Mouse (Mus musculus) limb, embryonic 12.5 days (tissue): ENCODE data around the gene Plbd1. TPM values are rescaled to one million over a fixed set of nuclear protein-coding genes. Genes with fewer than 3 reads are reported as not detected.

Experiments used
- ATAC-seq: fragments of 200-750 bp; cut with Nextera tagmentation; 2 replicates; pipeline ENCODE4 v1.8.0; 2017; ENCODE audit warnings: low read depth, moderate TSS enrichment; ENCODE audit not compliant: insufficient number of reproducible peaks, insufficient read depth, low FRiP score, low TSS enrichment
- H3K27ac ChIP-seq: fragments of 300-500 bp; sonication (generic); 2 replicates; pipeline ENCODE4 v1.5.1; 2016; ENCODE audit warnings: mild to moderate bottlenecking, moderate library complexity
- H3K27me3 ChIP-seq: fragments of 300-500 bp; sonication (generic); 2 replicates; pipeline ENCODE4 v1.6.1; 2016; ENCODE audit warnings: mild to moderate bottlenecking, moderate library complexity
- H3K36me3 ChIP-seq: fragments of 300-500 bp; sonication (generic); 2 replicates; pipeline ENCODE4 v1.6.1; 2016; ENCODE audit warnings: mild to moderate bottlenecking, moderate library complexity
- H3K4me1 ChIP-seq: fragments of 300-500 bp; sonication (generic); replicated peaks from 2 replicates; pipeline ENCODE4 v1.6.1; 2016
- H3K4me2 ChIP-seq: fragments of 300-500 bp; sonication (generic); 2 replicates; pipeline ENCODE4 v1.6.1; 2016; ENCODE audit warnings: mild to moderate bottlenecking, moderate library complexity
- H3K4me3 ChIP-seq: fragments of 300-500 bp; sonication (generic); replicated peaks from 2 replicates; pipeline ENCODE4 v1.5.1; 2016; ENCODE audit warnings: mild to moderate bottlenecking
- H3K9ac ChIP-seq: fragments of 300-500 bp; sonication (generic); replicated peaks from 2 replicates; pipeline ENCODE4 v1.6.1; 2016; ENCODE audit warnings: mild to moderate bottlenecking, moderate library complexity
- H3K9me3 ChIP-seq: fragments of 300-500 bp; sonication (generic); 2 replicates; pipeline ENCODE4 v1.6.1; 2016; ENCODE audit warnings: mild to moderate bottlenecking, moderate library complexity
- WGBS: fragments of 180-500 bp; shearing (Covaris S2); methylation state at CpG from one replicate; pipeline ENCODE4 v1.1.7; 2016; 5-methylcytosine and 5-hydroxymethylcytosine counted together
- polyA plus RNA-seq: library from polyadenylated mRNA; unstranded; fragments of >200 nt; fragmentation: Nextera tagmentation; extraction: Ambion mirVana; gene quantifications from 2 replicates; pipeline ENCODE4 v1.2.1, GENCODE M21; 2016

Gene Plbd1
- polyA plus RNA-seq, 1 experiment from 2014 or later = 1.4 TPM

GRCm38 (mm10) chr6:136620361-136621139, 41.2 kb downstream of the Plbd1 start:
- H3K27ac ChIP-seq = no peak overlapping the region
- WGBS = 44% methylated on average over 17 of the region's 17 CpGs
- no peak overlapping the region for H3K9ac ChIP-seq
- peak; percentile 34; the same call in 1 of the 2 replicates for ATAC-seq
- peak overlapping the region; percentile 13; the same call in 1 of the 2 replicates for H3K4me2 ChIP-seq
- no peaks in the 10 kb centered on the region for H3K4me1 ChIP-seq
- H3K27me3 ChIP-seq = no peaks in the 10 kb centered on the region
- no peaks in the 10 kb centered on the region for H3K36me3 ChIP-seq
- H3K9me3 ChIP-seq = no peaks in the 10 kb centered on the region
- H3K4me3 ChIP-seq = no peak overlapping the region

GRCm38 (mm10) chr6:136614156-136614555, 47.6 kb downstream of the Plbd1 start:
- ATAC-seq = no peak
- Histone ChIP-seq H3K4me3 (no peak overlapping the region), H3K4me1 (no peaks in the 10 kb centered on the region), H3K9ac (no peak overlapping the region), H3K36me3 (peaks cover 30% of the 10 kb centered on the region), H3K4me2 (no peak overlapping the region), H3K9me3 (peaks cover 13% of the 10 kb centered on the region; the same call in 1 of the 2 replicates), H3K27me3 (no peaks in the 10 kb centered on the region), H3K27ac (no peak overlapping the region)
- 89% methylated on average over 3 of the region's 3 CpGs for WGBS

- 94% methylated on average over 3 of the region's 3 CpGs for WGBS
- no peak overlapping the region for H3K4me2 ChIP-seq
Measured at GRCm38 (mm10) chr6:136612312-136612711, 49.4 kb downstream of the Plbd1 start.

GRCm38 (mm10) chr6:136611351-136612215, 50.1 kb downstream of the Plbd1 start:
- Histone ChIP-seq H3K4me1 (no peaks in the 10 kb centered on the region), H3K27me3 (no peaks in the 10 kb centered on the region), H3K9ac (no peak overlapping the region), H3K4me3 (no peak overlapping the region), H3K36me3 (peaks cover 54% of the 10 kb centered on the region), H3K27ac (no peak overlapping the region), H3K4me2 (no peak overlapping the region), H3K9me3 (peaks cover 13% of the 10 kb centered on the region; the same call in 1 of the 2 replicates)
- ATAC-seq = 0 out of 2 replicates have a peak, but pooled peaks have one; percentile 44
- WGBS = 95% methylated on average over 17 of the region's 17 CpGs

More at GRCm38 (mm10) chr6:136612312-136612711, 49.4 kb downstream of the Plbd1 start:
- H3K4me1 ChIP-seq = no peaks in the 10 kb centered on the region
- no peak overlapping the region for H3K9ac ChIP-seq
- peaks cover 13% of the 10 kb centered on the region; the same call in 1 of the 2 replicates for H3K9me3 ChIP-seq
- no peak for ATAC-seq
- H3K4me3 ChIP-seq = no peak overlapping the region
- H3K27ac ChIP-seq = no peak overlapping the region
- peaks cover 47% of the 10 kb centered on the region for H3K36me3 ChIP-seq
- H3K27me3 ChIP-seq = no peaks in the 10 kb centered on the region

GRCm38 (mm10) chr6:136602601-136603000, 59.1 kb downstream of the Plbd1 start:
- no peak overlapping the region for H3K4me3 ChIP-seq
- no peaks in the 10 kb centered on the region for H3K9me3 ChIP-seq
- H3K27ac ChIP-seq = no peak overlapping the region
- no peaks in the 10 kb centered on the region for H3K4me1 ChIP-seq
- no peak overlapping the region for H3K9ac ChIP-seq
- H3K4me2 ChIP-seq = no peak overlapping the region
- H3K27me3 ChIP-seq = no peaks in the 10 kb centered on the region
- peaks cover 89% of the 10 kb centered on the region for H3K36me3 ChIP-seq
- no peak for ATAC-seq
- WGBS = 80% methylated on average over 7 of the region's 7 CpGs

- H3K27me3 ChIP-seq = no peaks in the 10 kb centered on the region
- 93% methylated on average over 4 of the region's 4 CpGs for WGBS
- no peaks in the 10 kb centered on the region for H3K4me1 ChIP-seq
- H3K27ac ChIP-seq = no peak overlapping the region
- peaks cover 80% of the 10 kb centered on the region for H3K36me3 ChIP-seq
- H3K9me3 ChIP-seq = no peaks in the 10 kb centered on the region
- H3K4me2 ChIP-seq = no peak overlapping the region
- no peak overlapping the region for H3K9ac ChIP-seq
- no peak for ATAC-seq
- no peak overlapping the region for H3K4me3 ChIP-seq
Measured at GRCm38 (mm10) chr6:136594541-136594940, 67.2 kb downstream of the Plbd1 start.

- ATAC-seq = no peak
- no peak overlapping the region for H3K4me3 ChIP-seq
- H3K9me3 ChIP-seq = no peaks in the 10 kb centered on the region
- H3K9ac ChIP-seq = no peak overlapping the region
- H3K4me2 ChIP-seq = no peak overlapping the region
- H3K27me3 ChIP-seq = no peaks in the 10 kb centered on the region
- H3K36me3 ChIP-seq = peaks cover 78% of the 10 kb centered on the region
- no peaks in the 10 kb centered on the region for H3K4me1 ChIP-seq
- WGBS = 92% methylated on average over 4 of the region's 4 CpGs
- H3K27ac ChIP-seq = no peak overlapping the region
Measured at GRCm38 (mm10) chr6:136590739-136591138, 71.0 kb downstream of the Plbd1 start.

- 89% methylated on average over 5 of the region's 5 CpGs for WGBS
- peaks cover 84% of the 10 kb centered on the region for H3K36me3 ChIP-seq
Measured at GRCm38 (mm10) chr6:136566002-136566401, 95.7 kb downstream of the Plbd1 start.

More at GRCm38 (mm10) chr6:136566002-136566401, 95.7 kb downstream of the Plbd1 start:
- no peak overlapping the region for H3K27ac ChIP-seq
- H3K4me1 ChIP-seq = no peaks in the 10 kb centered on the region
- H3K27me3 ChIP-seq = no peaks in the 10 kb centered on the region
- no peak for ATAC-seq
- H3K4me2 ChIP-seq = no peak overlapping the region
- H3K9ac ChIP-seq = no peak overlapping the region
- no peak overlapping the region for H3K4me3 ChIP-seq
- H3K9me3 ChIP-seq = peaks cover 17% of the 10 kb centered on the region; the same call in 1 of the 2 replicates

Other genes with a start within 250 kb of the Plbd1 start
- not detected in 2 replicates for gene E330021D16Rik, start 246.4 kb downstream of the Plbd1 start, polyA plus RNA-seq
- 43.5 and 51.0 TPM in 2 replicates for gene Atf7ip, start 155.8 kb downstream of the Plbd1 start, polyA plus RNA-seq
- gene Gucy2c, start 119.8 kb upstream of the Plbd1 start, polyA plus RNA-seq = 0.22 TPM in 1 of 2 replicates, not detected in the other
- gene Hist4h4, start 142.5 kb upstream of the Plbd1 start, polyA plus RNA-seq = 0.70 and 0.89 TPM in 2 replicates
- 99.7 and 111 TPM in 2 replicates for gene H2afj, start 146.3 kb upstream of the Plbd1 start, polyA plus RNA-seq
- gene BC049715, start 165.7 kb upstream of the Plbd1 start, polyA plus RNA-seq = 3.6 and 4.0 TPM in 2 replicates
- 133 and 139 TPM in 2 replicates for gene Wbp11, start 166.3 kb upstream of the Plbd1 start, polyA plus RNA-seq
- gene Smco3, start 173.5 kb upstream of the Plbd1 start, polyA plus RNA-seq = not detected in 2 replicates
- 1.8 and 2.5 TPM in 2 replicates for gene Art4, start 195.8 kb upstream of the Plbd1 start, polyA plus RNA-seq
- 28.7 and 40.3 TPM in 2 replicates for gene Mgp, start 213.9 kb upstream of the Plbd1 start, polyA plus RNA-seq